Mouse (Mus musculus): Measurements from ENCODE around the gene Pip4k2a.
"Not testable (repeated sequence)": the region's sequence is repeated elsewhere in the genome, so short reads cannot be mapped to it uniquely, and the experiment has no call there.

Gene Pip4k2a

GRCm38 (mm10) chr2:18998054-18998478 is at the start of gene Pip4k2a, which contains the start of gene 4930426L09Rik:
Gene Pip4k2a (minus strand): TSS chr2:18998126.
Gene 4930426L09Rik (plus strand): TSS chr2:18998343.
- peak; percentile 88 to 91 for DNase-seq (ENCODE audit: low spot score in 2 of 2)

GRCm38 (mm10) chr2:19037907-19038570 is 40.1 kb upstream of the Pip4k2a start:
- no peak for DNase-seq (ENCODE audit: low spot score in 2 of 2)

- DNase-seq (ENCODE audit: low spot score in 2 of 2) = no peak
Measured at GRCm38 (mm10) chr2:19037430-19037829, 39.5 kb upstream of the Pip4k2a start.

GRCm38 (mm10) chr2:19024807-19025206 is 26.9 kb upstream of the Pip4k2a start:
- no peak for DNase-seq (ENCODE audit: low spot score in 2 of 2)

- DNase-seq (ENCODE audit: low spot score in 2 of 2) = no peak
Measured at GRCm38 (mm10) chr2:19018034-19018433, 20.1 kb upstream of the Pip4k2a start.

GRCm38 (mm10) chr2:19016839-19017238 is 18.9 kb upstream of the Pip4k2a start:
- DNase-seq (ENCODE audit: low spot score in 2 of 2) = no peak

- DNase-seq (ENCODE audit: low spot score in 2 of 2) = no peak
Measured at GRCm38 (mm10) chr2:19016348-19016747, 18.4 kb upstream of the Pip4k2a start.

- DNase-seq (ENCODE audit: low spot score in 2 of 2) = no peak
Measured at GRCm38 (mm10) chr2:19011443-19011842, 13.5 kb upstream of the Pip4k2a start.

- DNase-seq (ENCODE audit: low spot score in 2 of 2) = not testable (repeated sequence)
Measured at GRCm38 (mm10) chr2:19010541-19010940, 12.6 kb upstream of the Pip4k2a start.

GRCm38 (mm10) chr2:19007580-19007979 is 9.7 kb upstream of the Pip4k2a start:
- no peak for DNase-seq (ENCODE audit: low spot score in 2 of 2)

GRCm38 (mm10) chr2:19006124-19006523 is 8.2 kb upstream of the Pip4k2a start:
- DNase-seq (ENCODE audit: low spot score in 2 of 2) = no peak

- no peak for DNase-seq (ENCODE audit: low spot score in 2 of 2)
Measured at GRCm38 (mm10) chr2:19004801-19005200, 6.9 kb upstream of the Pip4k2a start.

- no peak for DNase-seq (ENCODE audit: low spot score in 2 of 2)
Measured at GRCm38 (mm10) chr2:18999395-18999794, 1.5 kb upstream of the Pip4k2a start.

- peak; percentile 38 to 65 for DNase-seq (ENCODE audit: low spot score in 2 of 2)
Measured at GRCm38 (mm10) chr2:18997387-18997971, 447 bp downstream of the Pip4k2a start.

GRCm38 (mm10) chr2:18996451-18997211 is 1.3 kb downstream of the Pip4k2a start:
- peak in 1 of 2 experiments; percentile 18 for DNase-seq (ENCODE audit: low spot score in 2 of 2)

GRCm38 (mm10) chr2:18992512-18993510 is 5.1 kb downstream of the Pip4k2a start:
- DNase-seq (ENCODE audit: low spot score in 2 of 2) = no peak

GRCm38 (mm10) chr2:18988885-18989284 is 9.0 kb downstream of the Pip4k2a start:
- DNase-seq (ENCODE audit: low spot score in 2 of 2) = no peak

GRCm38 (mm10) chr2:18985506-18985905 is 12.4 kb downstream of the Pip4k2a start:
- no peak for DNase-seq (ENCODE audit: low spot score in 2 of 2)

- no peak for DNase-seq (ENCODE audit: low spot score in 2 of 2)
Measured at GRCm38 (mm10) chr2:18984095-18984847, 13.7 kb downstream of the Pip4k2a start.

- DNase-seq (ENCODE audit: low spot score in 2 of 2) = no peak
Measured at GRCm38 (mm10) chr2:18983546-18983945, 14.4 kb downstream of the Pip4k2a start.

GRCm38 (mm10) chr2:18982581-18982980 is 15.3 kb downstream of the Pip4k2a start:
- DNase-seq (ENCODE audit: low spot score in 2 of 2) = no peak

All from urinary bladder, postnatal 4 days (tissue).